18 mouse cellular contexts compared by ENCODE assay signal in the genomic region with DNA sequence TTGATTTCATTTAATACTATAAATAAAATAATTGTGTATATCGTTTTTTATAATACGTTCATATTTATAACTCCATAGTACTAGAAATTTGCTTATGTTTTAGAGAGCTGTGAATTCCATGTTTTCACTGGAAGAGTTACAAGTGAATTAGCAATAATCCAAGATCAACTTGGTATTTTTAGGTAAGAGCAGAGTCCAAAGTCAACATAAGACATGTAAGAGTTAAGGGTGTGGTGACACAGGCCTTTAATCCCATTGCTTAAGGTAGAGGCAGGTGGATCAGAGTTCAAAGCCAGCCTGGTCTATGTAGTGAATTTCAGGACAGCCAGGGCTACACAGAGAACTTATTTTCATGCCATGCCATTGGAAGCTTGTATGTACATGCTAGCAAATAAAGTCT.
"Had no signal": no experiment of that assay in that cellular context is flagged by ENCODE, and none has a peak within 500 bp of the region (broad histone marks: within the 10 kb centered on the region; RNA-seq: fewer than 3 reads in every experiment).

No protein-coding gene starts in this region.

- H3K9me3 ChIP-seq: midbrain, embryonic 10.5 days; midbrain, embryonic 12.5 days; neural tube, embryonic 13.5 days; neural tube, embryonic 15.5 days had no signal

- H3K27me3 ChIP-seq: midbrain, embryonic 12.5 days; neural tube, embryonic 13.5 days; neural tube, embryonic 15.5 days had no signal

- H3K4me3 ChIP-seq: midbrain, embryonic 10.5 days; midbrain, embryonic 12.5 days; myocyte; neural tube, embryonic 13.5 days; neural tube, embryonic 15.5 days had no signal

- H3K9ac ChIP-seq: lung, embryonic 14.5 days; midbrain, embryonic 12.5 days; neural tube, embryonic 13.5 days; neural tube, embryonic 15.5 days had no signal

- DNase-seq: lung, embryonic 14.5 days; lung, postnatal 10 days; lung, postnatal 4 days; midbrain, embryonic 14.5 days; retina, postnatal 1 day; right cerebral cortex, adult 18-20 months; right cerebral cortex, postnatal 25 days; right cerebral cortex, postnatal 4 days; spleen, adult 18-20 months; thymus, adult 18-20 months; thymus, postnatal 14 days; thymus, postnatal 36 days had no signal

- H3K4me2 ChIP-seq: lung, embryonic 14.5 days; midbrain, embryonic 12.5 days; neural tube, embryonic 13.5 days; neural tube, embryonic 15.5 days had no signal

- H3K27ac ChIP-seq: midbrain, embryonic 10.5 days; midbrain, embryonic 12.5 days; neural tube, embryonic 13.5 days; neural tube, embryonic 15.5 days had no signal

- ATAC-seq: midbrain, embryonic 16.5 days had no signal
